Mouse (Mus musculus) spleen, adult 2 months (tissue): ENCODE data around the gene Gpd1.

Experiments used
- CTCF ChIP-seq: fragments of 200-500 bp; IDR thresholded peaks from 2 replicates; pipeline ENCODE4 v1.5.1; 2011; ENCODE audit warnings: mild to moderate bottlenecking, inconsistent platforms; ENCODE audit not compliant: insufficient read depth, insufficient read length, insufficient replicate concordance; ENCODE audit errors: extremely low read depth
- POLR2A ChIP-seq: fragments of 200-500 bp; IDR thresholded peaks from 2 replicates; pipeline ENCODE4 v1.6.1; 2011; ENCODE audit warnings: low read depth, low read length, inconsistent platforms

DNA sequence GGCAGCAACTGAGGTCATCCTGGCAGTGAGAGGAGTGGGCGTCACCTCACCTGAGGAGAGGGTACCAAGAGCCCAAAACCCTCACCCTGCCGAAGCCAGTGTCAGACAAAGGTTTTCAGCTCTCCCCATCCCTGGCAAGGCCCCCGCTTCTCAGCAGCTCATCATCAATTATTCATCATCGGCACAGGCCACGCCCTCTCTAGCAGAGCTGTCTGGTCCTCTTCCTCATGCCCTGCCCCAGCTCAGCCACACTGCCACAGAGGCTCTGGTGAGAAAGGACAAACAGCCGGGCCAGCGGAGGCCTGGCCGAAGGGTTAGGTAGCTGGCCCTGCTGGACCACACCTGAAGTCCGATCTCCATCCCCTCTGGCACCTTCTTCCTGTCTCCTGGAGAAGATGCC is 25.3 kb upstream of the Gpd1 start:
- no peak for TF ChIP-seq POLR2A
- no peak for TF ChIP-seq CTCF
